Mouse (Mus musculus) liver, postnatal 0 days (tissue): ENCODE data around the gene Klhdc4. TPM values are rescaled to one million over a fixed set of nuclear protein-coding genes. Genes with fewer than 3 reads are reported as not detected.

Experiments used
- ATAC-seq: fragments of 200-750 bp; cut with Nextera tagmentation; 2 replicates; pipeline ENCODE4 v1.8.0; 2017; ENCODE audit warnings: mild to moderate bottlenecking, moderate library complexity
- DNase-seq: peaks from one replicate; pipeline ENCODE4 v3.0.0-alpha.2; 2016
- H3K27ac ChIP-seq: fragments of 300-500 bp; sonication (generic); 2 replicates; pipeline ENCODE4 v1.5.1; 2014; ENCODE audit warnings: antibody characterized with exemption, moderate library complexity, mild to moderate bottlenecking, low read depth
- H3K27me3 ChIP-seq: fragments of 300-500 bp; sonication (generic); 2 replicates; pipeline ENCODE4 v1.6.1; 2014; ENCODE audit warnings: low read length, control low read depth, mixed read lengths; ENCODE audit not compliant: insufficient read depth
- H3K36me3 ChIP-seq: fragments of 300-500 bp; sonication (generic); replicated peaks from 2 replicates; pipeline ENCODE4 v1.6.1; 2014; ENCODE audit warnings: mild to moderate bottlenecking, control low read depth, low read length, moderate library complexity, mixed read lengths; ENCODE audit not compliant: insufficient read depth
- H3K4me1 ChIP-seq: fragments of 300-500 bp; sonication (generic); 2 replicates; pipeline ENCODE4 v1.6.1; 2014; ENCODE audit warnings: antibody characterized with exemption, mild to moderate bottlenecking, control low read depth; ENCODE audit not compliant: insufficient read depth
- H3K4me2 ChIP-seq: fragments of 300-500 bp; sonication (generic); 2 replicates; pipeline ENCODE4 v1.6.1; 2014; ENCODE audit warnings: low read depth, mild to moderate bottlenecking, low read length, moderate library complexity, mixed read lengths
- H3K4me3 ChIP-seq: fragments of 300-500 bp; sonication (generic); 2 replicates; pipeline ENCODE4 v1.5.1; 2014; ENCODE audit warnings: low read depth, low read length
- H3K9ac ChIP-seq: fragments of 300-500 bp; sonication (generic); replicated peaks from 2 replicates; pipeline ENCODE4 v1.6.1; 2014; ENCODE audit warnings: mild to moderate bottlenecking, moderate library complexity
- H3K9me3 ChIP-seq: fragments of 300-500 bp; sonication (generic); 2 replicates; pipeline ENCODE4 v1.6.1; 2016; ENCODE audit warnings: mild to moderate bottlenecking, control low read depth, low read length, mixed read lengths
- CTCF ChIP-seq: sonication (generic); IDR thresholded peaks from 2 replicates; pipeline ENCODE4 v1.5.1; 2016; ENCODE audit warnings: antibody characterized with exemption, low read depth
- EP300 ChIP-seq: IDR thresholded peaks from 2 replicates; pipeline ENCODE4 v1.6.1; 2016; ENCODE audit warnings: antibody characterized with exemption, low read depth, mild to moderate bottlenecking
- WGBS: fragments of 180-500 bp; shearing (Covaris S2); extraction: QIAGEN DNeasy Blood & Tissue Kit; methylation state at CpG from one replicate; pipeline ENCODE4 v1.1.7; 2014; ENCODE audit not compliant: insufficient replicate concordance; 5-methylcytosine and 5-hydroxymethylcytosine counted together
- polyA plus RNA-seq: library from polyadenylated mRNA; unstranded; fragments of >200 nt; fragmentation: Nextera tagmentation; extraction: Ambion mirVana; gene quantifications from 2 replicates; pipeline ENCODE4 v1.2.1, GENCODE M21; 2015

The Klhdc4 gene
- polyA plus RNA-seq, 1 experiment from 2014 or later, result 8.7 TPM

- H3K9me3 ChIP-seq, result no peaks in the 10 kb centered on the region
- H3K4me2 ChIP-seq, result no peak overlapping the region
- ATAC-seq, result no peak
- WGBS, result 25% methylated on average over 10 of the region's 10 CpGs
- DNase-seq, result peak; percentile 48
- TF ChIP-seq CTCF (0 out of 2 replicates have a peak, but pooled peaks have one; percentile 9), EP300 (no peak)
- H3K4me1 ChIP-seq, result peaks cover 20% of the 10 kb centered on the region
- H3K9ac ChIP-seq, result no peak overlapping the region
- H3K4me3 ChIP-seq, result no peak overlapping the region
- H3K36me3 ChIP-seq, result no peaks in the 10 kb centered on the region
- no peak overlapping the region for H3K27ac ChIP-seq
- 0 out of 2 replicates have a peak, but pooled peaks cover 4% of the 10 kb centered on the region for H3K27me3 ChIP-seq
Observed at GRCm38 (mm10) chr8:121871833-121872440, 42.6 kb upstream of the Klhdc4 start.

GRCm38 (mm10) chr8:121870190-121870589, 40.8 kb upstream of the Klhdc4 start:
- DNase-seq (no peak), ATAC-seq (no peak)
- no peak overlapping the region for H3K4me3 ChIP-seq
- H3K9me3 ChIP-seq, result no peaks in the 10 kb centered on the region
- no peak overlapping the region for H3K27ac ChIP-seq
- no peaks in the 10 kb centered on the region for H3K36me3 ChIP-seq
- WGBS, result 59% methylated on average over 2 of the region's 2 CpGs
- TF ChIP-seq CTCF (no peak), EP300 (no peak)
- H3K9ac ChIP-seq, result no peak overlapping the region
- H3K4me2 ChIP-seq, result no peak overlapping the region
- H3K27me3 ChIP-seq, result 0 out of 2 replicates have a peak, but pooled peaks cover 4% of the 10 kb centered on the region
- H3K4me1 ChIP-seq, result peaks cover 12% of the 10 kb centered on the region; the same call in 1 of the 2 replicates

- ATAC-seq (no peak), DNase-seq (no peak)
- peaks cover 9% of the 10 kb centered on the region; the same call in 1 of the 2 replicates for H3K4me1 ChIP-seq
- H3K9me3 ChIP-seq, result no peaks in the 10 kb centered on the region
- 0 out of 2 replicates have a peak, but pooled peaks cover 4% of the 10 kb centered on the region for H3K27me3 ChIP-seq
- H3K9ac ChIP-seq, result no peak overlapping the region
- H3K27ac ChIP-seq, result no peak overlapping the region
- no peak overlapping the region for H3K4me2 ChIP-seq
- TF ChIP-seq EP300, result no peak
- no peak for TF ChIP-seq CTCF
- WGBS, result 63% methylated on average over 7 of the region's 7 CpGs
- no peak overlapping the region for H3K4me3 ChIP-seq
- no peaks in the 10 kb centered on the region for H3K36me3 ChIP-seq
Observed at GRCm38 (mm10) chr8:121868896-121869295, 39.5 kb upstream of the Klhdc4 start.

- Histone ChIP-seq H3K4me2 (no peak overlapping the region), H3K9me3 (no peaks in the 10 kb centered on the region), H3K4me3 (no peak overlapping the region), H3K4me1 (peaks cover 9% of the 10 kb centered on the region; the same call in 1 of the 2 replicates), H3K36me3 (no peaks in the 10 kb centered on the region), H3K27me3 (0 out of 2 replicates have a peak, but pooled peaks cover 4% of the 10 kb centered on the region), H3K9ac (no peak overlapping the region), H3K27ac (no peak overlapping the region)
- DNase-seq (no peak), ATAC-seq (no peak)
- TF ChIP-seq CTCF (no peak), EP300 (no peak)
- 69% methylated on average over 5 of the region's 5 CpGs for WGBS
Observed at GRCm38 (mm10) chr8:121868196-121868595, 38.8 kb upstream of the Klhdc4 start.

GRCm38 (mm10) chr8:121865356-121865755, 36.0 kb upstream of the Klhdc4 start:
- Histone ChIP-seq H3K9me3 (no peaks in the 10 kb centered on the region), H3K4me2 (no peak overlapping the region), H3K36me3 (no peaks in the 10 kb centered on the region), H3K4me3 (no peak overlapping the region), H3K9ac (no peak overlapping the region), H3K27ac (no peak overlapping the region), H3K4me1 (no peaks in the 10 kb centered on the region), H3K27me3 (no peaks in the 10 kb centered on the region)
- TF ChIP-seq CTCF (no peak), EP300 (no peak)
- DNase-seq, result no peak
- ATAC-seq, result no peak
- 80% methylated on average over 8 of the region's 8 CpGs for WGBS

GRCm38 (mm10) chr8:121861806-121862548, 32.6 kb upstream of the Klhdc4 start:
- Histone ChIP-seq H3K27me3 (no peaks in the 10 kb centered on the region), H3K27ac (no peak overlapping the region), H3K4me2 (no peak overlapping the region), H3K4me1 (no peaks in the 10 kb centered on the region), H3K4me3 (no peak overlapping the region), H3K9ac (no peak overlapping the region), H3K9me3 (no peaks in the 10 kb centered on the region), H3K36me3 (no peaks in the 10 kb centered on the region)
- DNase-seq, result no peak
- TF ChIP-seq CTCF (no peak), EP300 (no peak)
- WGBS, result 55% methylated on average over 12 of the region's 12 CpGs
- ATAC-seq, result peak; percentile 84
